Mouse (Mus musculus) liver, adult 2 months (tissue): ENCODE measurements around the gene Omg. TPM values are rescaled to one million over a fixed set of nuclear protein-coding genes. Genes with fewer than 3 reads are reported as not detected.

Experiments used
- DNase-seq: peaks from one replicate; pipeline ENCODE4 v3.0.0-alpha.2; 2011; ENCODE audit warnings: low read depth, low spot score; ENCODE audit errors: extremely low read depth
- H3K27ac ChIP-seq: fragments of 200-500 bp; replicated peaks from 2 replicates; pipeline ENCODE4 v1.5.1; 2012; ENCODE audit warnings: low read depth, mild to moderate bottlenecking, control low read depth, inconsistent platforms, low read length; ENCODE audit not compliant: insufficient read depth
- H3K27me3 ChIP-seq: fragments of 200-500 bp; 2 replicates; pipeline ENCODE4 v1.6.1; 2012; ENCODE audit warnings: mild to moderate bottlenecking, moderate library complexity, low read length, inconsistent platforms; ENCODE audit not compliant: control insufficient read depth, insufficient read depth
- H3K36me3 ChIP-seq: fragments of 200-500 bp; 2 replicates; pipeline ENCODE4 v1.6.1; 2012; ENCODE audit warnings: low read length, inconsistent platforms; ENCODE audit not compliant: control insufficient read depth, insufficient read depth
- H3K4me1 ChIP-seq: fragments of 200-500 bp; 2 replicates; pipeline ENCODE4 v1.6.1; 2011; ENCODE audit warnings: low read length; ENCODE audit not compliant: control insufficient read depth, insufficient read depth
- H3K4me3 ChIP-seq: fragments of 200-500 bp; 2 replicates; pipeline ENCODE4 v1.5.1; 2011; ENCODE audit warnings: low read depth, mild to moderate bottlenecking, control low read depth, low read length, moderate library complexity; ENCODE audit not compliant: insufficient read depth
- H3K79me2 ChIP-seq: fragments of 200-500 bp; 2 replicates; pipeline ENCODE4 v1.6.1; 2012; ENCODE audit warnings: inconsistent platforms, mild to moderate bottlenecking, low read length, moderate library complexity; ENCODE audit not compliant: control insufficient read depth, insufficient read depth
- H3K9ac ChIP-seq: fragments of 200-500 bp; 2 replicates; pipeline ENCODE4 v1.6.1; 2012; ENCODE audit warnings: low read depth, mild to moderate bottlenecking, control low read depth, inconsistent platforms, low read length
- CTCF ChIP-seq: fragments of 200-500 bp; IDR thresholded peaks from 2 replicates; pipeline ENCODE4 v1.5.1; 2011; ENCODE audit warnings: low read depth, low read length, control low read depth
- POLR2A ChIP-seq: fragments of 200-500 bp; IDR thresholded peaks from 2 replicates; pipeline ENCODE4 v1.6.1; 2011; ENCODE audit warnings: low read length, control low read depth; ENCODE audit not compliant: insufficient read depth; ENCODE audit errors: extremely low read depth
- WGBS: fragments of 180-500 bp; shearing (Covaris S2); methylation state at CpG from one replicate; pipeline ENCODE4 v1.1.7; 2018; 5-methylcytosine and 5-hydroxymethylcytosine counted together
- polyA plus RNA-seq: library from polyadenylated mRNA; depleted of rRNA; stranded (reverse); fragments of >200 nt; gene quantifications from 2 replicates; pipeline ENCODE4 v1.2.3, GENCODE M21; 2012
- total RNA-seq: library from RNA; depleted of rRNA; stranded (reverse); fragments of >200 nt; gene quantifications from 2 replicates; pipeline ENCODE4 v1.2.3, GENCODE M21; 2014

Gene Omg
- total and polyA plus RNA-seq, 2 experiments: not detected

GRCm38 (mm10) chr11:79483876-79484528 is 19.9 kb downstream of the Omg start:
- no peak for DNase-seq
- 96% methylated on average over 7 of the region's 7 CpGs for WGBS
- Histone ChIP-seq H3K4me1 (no peaks in the 10 kb centered on the region), H3K27me3 (no peaks in the 10 kb centered on the region), H3K36me3 (peaks cover 16% of the 10 kb centered on the region; the same call in 1 of the 2 replicates), H3K27ac (no peak overlapping the region), H3K4me3 (no peak overlapping the region), H3K79me2 (no peaks in the 10 kb centered on the region), H3K9ac (no peak overlapping the region)
- TF ChIP-seq POLR2A (no peak), CTCF (no peak)

GRCm38 (mm10) chr11:79483392-79483791 is 20.5 kb downstream of the Omg start:
- no peak for DNase-seq

DNA sequence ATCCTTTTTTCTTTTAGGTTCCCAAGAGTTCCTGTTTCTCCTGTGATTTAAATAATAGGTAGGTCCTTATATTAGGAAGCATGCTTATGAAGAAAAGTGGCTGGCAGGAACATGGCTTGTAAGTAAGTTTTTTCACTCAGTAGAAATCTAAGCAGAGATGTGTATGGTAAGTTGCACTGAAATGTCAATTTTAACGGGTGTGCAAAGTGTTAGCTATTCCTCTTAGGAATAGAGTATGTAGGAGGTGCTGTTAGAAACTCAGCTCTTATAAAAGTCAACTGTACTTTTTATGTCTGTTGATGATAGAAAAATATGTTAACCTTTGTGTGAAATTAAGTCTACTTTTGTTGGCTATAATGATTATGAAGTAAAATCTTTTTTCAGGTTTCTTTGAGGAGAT is 35.8 kb downstream of the Omg start:
- Histone ChIP-seq H3K36me3 (peaks cover 28% of the 10 kb centered on the region), H3K27me3 (no peaks in the 10 kb centered on the region), H3K4me1 (no peaks in the 10 kb centered on the region), H3K4me3 (no peak overlapping the region), H3K9ac (no peak overlapping the region), H3K27ac (no peak overlapping the region), H3K79me2 (no peaks in the 10 kb centered on the region)
- WGBS: 67% methylated on average over 1 of the region's 1 CpGs
- TF ChIP-seq CTCF (no peak), POLR2A (no peak)
- no peak for DNase-seq

More at GRCm38 (mm10) chr11:79483392-79483791, 20.5 kb downstream of the Omg start:
- Histone ChIP-seq H3K4me1 (no peaks in the 10 kb centered on the region), H3K27ac (no peak overlapping the region), H3K9ac (no peak overlapping the region), H3K4me3 (no peak overlapping the region), H3K79me2 (no peaks in the 10 kb centered on the region), H3K27me3 (no peaks in the 10 kb centered on the region), H3K36me3 (peaks cover 18% of the 10 kb centered on the region)
- WGBS: 97% methylated on average over 6 of the region's 6 CpGs
- no peak for TF ChIP-seq POLR2A
- TF ChIP-seq CTCF: no peak

- H3K4me1 ChIP-seq: no peaks in the 10 kb centered on the region
- H3K27me3 ChIP-seq: no peaks in the 10 kb centered on the region
- TF ChIP-seq CTCF (no peak), POLR2A (no peak)
- no peak overlapping the region for H3K9ac ChIP-seq
- H3K27ac ChIP-seq: no peak overlapping the region
- no peak overlapping the region for H3K4me3 ChIP-seq
- no peak for DNase-seq
- H3K79me2 ChIP-seq: no peaks in the 10 kb centered on the region
- H3K36me3 ChIP-seq: peaks cover 22% of the 10 kb centered on the region
- WGBS: 97% methylated on average over 3 of the region's 3 CpGs
Observed at GRCm38 (mm10) chr11:79460756-79461450, 43.0 kb downstream of the Omg start.

- no peak for DNase-seq
- TF ChIP-seq POLR2A (no peak), CTCF (no peak)
- 95% methylated on average over 4 of the region's 4 CpGs for WGBS
Observed at GRCm38 (mm10) chr11:79459846-79460245, 44.0 kb downstream of the Omg start.

DNA sequence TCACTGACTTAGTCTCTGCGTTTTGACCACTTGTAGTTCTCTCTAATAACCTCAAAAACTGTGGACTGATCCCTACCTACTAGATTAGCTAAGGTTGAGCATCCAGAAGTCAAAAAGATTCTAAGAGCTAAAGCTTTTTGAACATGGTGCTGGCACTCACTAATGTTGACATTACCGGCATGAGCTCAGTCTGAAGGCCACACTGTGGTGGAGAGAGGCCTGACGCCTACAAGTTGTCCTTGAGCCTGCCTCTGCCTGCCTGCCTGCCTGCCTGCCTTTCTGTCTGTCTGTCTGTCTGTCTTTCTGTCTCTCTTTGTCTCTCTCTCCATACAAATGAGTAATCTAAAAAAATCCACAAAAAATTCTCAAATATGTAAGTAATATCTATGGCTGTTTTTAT is 46.0 kb downstream of the Omg start:
- H3K4me1 ChIP-seq: no peaks in the 10 kb centered on the region
- H3K79me2 ChIP-seq: no peaks in the 10 kb centered on the region
- DNase-seq: peak; percentile 39
- H3K27ac ChIP-seq: no peak overlapping the region
- no peak overlapping the region for H3K4me3 ChIP-seq
- H3K36me3 ChIP-seq: peaks cover 32% of the 10 kb centered on the region
- H3K9ac ChIP-seq: no peak overlapping the region
- H3K27me3 ChIP-seq: no peaks in the 10 kb centered on the region
- TF ChIP-seq CTCF (no peak), POLR2A (no peak)
- WGBS: 40% methylated on average over 3 of the region's 3 CpGs

More at GRCm38 (mm10) chr11:79459846-79460245, 44.0 kb downstream of the Omg start:
- H3K4me1 ChIP-seq: no peaks in the 10 kb centered on the region
- H3K36me3 ChIP-seq: peaks cover 26% of the 10 kb centered on the region
- H3K27ac ChIP-seq: no peak overlapping the region
- H3K79me2 ChIP-seq: no peaks in the 10 kb centered on the region
- no peak overlapping the region for H3K9ac ChIP-seq
- H3K27me3 ChIP-seq: no peaks in the 10 kb centered on the region
- H3K4me3 ChIP-seq: no peak overlapping the region
